Mouse (Mus musculus) lung, adult 2 months (tissue): ENCODE data around the gene Hoxb6. TPM values are rescaled to one million over a fixed set of nuclear protein-coding genes. Genes with fewer than 3 reads are reported as not detected.
A peak's percentile ranks its signal among the peaks of the same experiment; 100 is the strongest.

ENCODE experiments used
- DNase-seq: peaks from one replicate; pipeline ENCODE4 v3.0.0; 2022
- H3K4me1 ChIP-seq: fragments of 200-500 bp; 2 replicates; pipeline ENCODE4 v1.6.1; 2011; ENCODE audit warnings: low read length; ENCODE audit not compliant: control insufficient read depth, insufficient read depth
- H3K4me3 ChIP-seq: fragments of 200-500 bp; replicated peaks from 2 replicates; pipeline ENCODE3; 2011; ENCODE audit warnings: low read depth, mild to moderate bottlenecking, control low read depth, low read length; ENCODE audit errors: extremely low read depth
- CTCF ChIP-seq: fragments of 200-500 bp; IDR thresholded peaks from 2 replicates; pipeline ENCODE4 v1.5.1; 2011; ENCODE audit warnings: mild to moderate bottlenecking, low read length, control low read depth; ENCODE audit not compliant: insufficient read depth
- POLR2A ChIP-seq: fragments of 200-500 bp; IDR thresholded peaks from 2 replicates; pipeline ENCODE4 v1.6.1; 2011; ENCODE audit warnings: low read depth, mild to moderate bottlenecking, control low read depth, low read length, borderline replicate concordance; ENCODE audit errors: extremely low read depth
- WGBS: fragments of 180-500 bp; shearing (Covaris S2); methylation state at CpG from one replicate; pipeline ENCODE4 v1.1.7; 2018; 5-methylcytosine and 5-hydroxymethylcytosine counted together
- polyA plus RNA-seq: library from polyadenylated mRNA; depleted of rRNA; stranded (reverse); fragments of >200 nt; gene quantifications from 2 replicates; pipeline ENCODE4 v1.2.3, GENCODE M21; 2012

Hoxb6 gene
- polyA plus RNA-seq, 1 experiment = 8.2 TPM

GRCm38 (mm10) chr11:96315344-96315681 lies 23.0 kb downstream of the Hoxb6 start:
- no peak for DNase-seq
- 15% methylated on average over 5 of the region's 5 CpGs for WGBS
- H3K4me3 ChIP-seq = peak overlapping the region; percentile 64
- TF ChIP-seq CTCF (no peak), POLR2A (no peak; the same call in 1 of the 2 replicates)
- peaks cover 11% of the 10 kb centered on the region; the same call in 1 of the 2 replicates for H3K4me1 ChIP-seq

DNA sequence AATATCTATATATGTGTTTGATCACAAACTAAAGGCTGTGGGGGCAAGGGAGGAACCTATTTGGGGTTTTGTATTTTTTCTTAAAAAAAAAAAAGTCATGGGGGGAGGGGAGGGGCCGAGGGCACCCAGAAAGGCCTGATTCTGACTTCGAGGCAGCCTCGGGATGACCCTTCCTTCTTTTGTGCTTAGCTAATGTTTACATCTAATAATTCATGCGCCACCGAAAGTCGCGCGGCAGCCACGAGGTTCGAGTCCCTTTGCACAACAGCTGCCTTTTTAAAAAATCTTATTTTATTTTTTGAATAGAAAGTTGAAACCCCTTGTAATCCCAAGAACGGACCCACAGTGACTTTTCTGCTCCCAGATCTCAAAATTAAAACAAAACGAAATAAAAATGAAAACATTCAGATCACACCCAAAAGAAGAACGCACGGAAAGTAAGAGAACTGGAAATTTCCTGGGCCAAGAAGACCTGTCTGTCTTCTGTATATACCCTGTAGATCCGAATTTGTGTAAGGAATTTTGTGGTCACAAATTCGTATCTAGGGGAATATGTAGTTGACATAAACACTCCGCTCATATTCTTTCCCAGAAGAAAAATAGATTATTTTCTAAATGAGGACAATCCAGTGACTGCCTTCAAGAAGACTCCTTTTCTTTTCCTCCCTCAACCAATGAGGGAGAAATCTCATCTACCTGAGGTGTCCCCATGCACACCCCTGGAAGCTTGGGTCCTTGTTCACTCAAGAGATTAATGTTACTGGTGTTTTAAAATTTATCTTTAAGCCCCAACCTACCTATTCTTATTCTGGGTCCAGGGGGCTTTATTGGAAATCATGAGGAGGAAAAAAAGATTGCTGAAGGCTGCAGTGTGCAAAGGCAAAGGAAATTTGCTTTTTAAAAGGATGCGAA lies 24.7 kb downstream of the Hoxb6 start:
- TF ChIP-seq POLR2A (no peak), CTCF (no peak)
- H3K4me3 ChIP-seq = no peak overlapping the region
- DNase-seq = no peak
- peaks cover 6% of the 10 kb centered on the region; the same call in 1 of the 2 replicates for H3K4me1 ChIP-seq
- WGBS = 36% methylated on average over 18 of the region's 18 CpGs

DNA sequence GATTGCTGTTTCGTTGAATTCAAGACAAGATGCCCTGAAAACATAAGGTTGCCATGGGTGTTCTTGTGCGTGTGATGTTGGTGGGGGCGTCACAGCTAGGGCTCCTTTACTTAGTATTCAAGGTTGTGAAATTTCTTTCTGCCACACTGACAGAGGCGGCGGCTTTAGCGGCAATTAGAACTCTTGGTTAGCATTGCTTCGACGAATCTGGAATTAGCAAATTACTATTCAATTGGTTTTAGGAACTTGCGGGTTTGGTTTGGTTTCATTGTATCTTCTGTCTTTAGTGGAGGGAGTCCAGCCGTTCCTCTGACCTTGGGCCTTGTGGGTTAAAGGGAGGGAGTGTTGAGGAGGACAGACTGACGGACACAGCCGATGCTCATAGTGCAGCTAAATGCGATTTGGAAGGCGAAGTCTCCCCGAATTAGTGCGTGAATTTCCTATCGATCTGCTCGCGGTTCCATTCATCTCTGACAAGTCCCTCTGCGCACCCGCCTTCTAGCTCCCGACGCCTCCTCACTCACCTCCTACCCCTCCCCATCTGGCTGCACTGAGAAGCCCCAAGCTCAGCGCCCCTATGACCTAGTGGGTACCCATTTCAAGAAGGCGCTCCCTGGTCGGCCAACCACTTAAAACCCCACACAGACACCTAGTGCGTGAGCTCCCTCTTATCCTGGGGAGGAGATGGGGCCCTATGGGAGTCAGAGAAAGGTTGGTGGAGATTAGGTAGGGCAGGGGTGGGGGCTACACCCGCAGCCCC lies 25.5 kb downstream of the Hoxb6 start, which contains the start of gene Hoxb4:
Hoxb4 (plus strand) TSS at position 660 of the 760 bp plus-strand sequence.
- Histone ChIP-seq H3K4me3 (peak within 1 kb of the TSS; percentile 86), H3K4me1 (peaks cover 6% of the 10 kb centered on the region; the same call in 1 of the 2 replicates)
- 16% methylated on average over 28 of the region's 28 CpGs for whole genome bisulfite sequencing
- TF ChIP-seq POLR2A (no peak), CTCF (no peak)
- no peak for DNase-seq

DNA sequence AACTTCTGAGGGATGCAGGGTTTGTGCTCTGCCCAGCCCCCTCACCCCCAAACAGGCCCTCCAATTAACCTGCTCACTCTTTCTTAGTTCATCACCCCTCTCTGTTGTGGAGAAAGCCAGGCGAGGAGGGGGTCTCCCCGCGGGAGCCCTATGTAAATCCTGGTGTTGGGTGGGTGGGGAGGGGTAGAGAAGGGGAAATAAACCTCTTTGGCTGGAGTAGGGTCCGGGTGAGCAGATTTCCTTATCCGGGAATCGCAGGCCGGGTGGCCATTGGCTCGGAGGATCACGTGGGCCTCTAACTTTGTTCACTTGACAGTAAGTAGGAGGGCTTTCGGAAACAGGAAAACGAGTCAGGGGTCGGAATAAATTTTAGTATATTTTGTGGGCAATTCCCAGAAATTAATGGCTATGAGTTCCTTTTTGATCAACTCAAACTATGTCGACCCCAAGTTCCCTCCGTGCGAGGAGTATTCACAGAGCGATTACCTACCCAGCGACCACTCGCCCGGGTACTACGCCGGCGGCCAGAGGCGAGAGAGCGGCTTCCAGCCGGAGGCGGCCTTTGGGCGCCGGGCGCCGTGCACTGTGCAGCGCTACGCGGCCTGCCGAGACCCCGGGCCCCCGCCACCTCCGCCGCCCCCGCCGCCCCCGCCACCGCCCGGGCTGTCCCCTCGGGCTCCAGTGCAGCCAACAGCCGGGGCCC lies 26.2 kb downstream of the Hoxb6 start:
- WGBS = 2% methylated on average over 35 of the region's 45 CpGs
- peak overlapping the region; percentile 86 for H3K4me3 ChIP-seq
- H3K4me1 ChIP-seq = peaks cover 3% of the 10 kb centered on the region; the same call in 1 of the 2 replicates
- TF ChIP-seq CTCF = no peak
- TF ChIP-seq POLR2A = no peak
- peak; percentile 44 for DNase-seq

GRCm38 (mm10) chr11:96319071-96319902 lies 27.0 kb downstream of the Hoxb6 start:
- TF ChIP-seq POLR2A = no peak
- no peak for TF ChIP-seq CTCF

GRCm38 (mm10) chr11:96319910-96320309 lies 27.6 kb downstream of the Hoxb6 start:
- H3K4me3 ChIP-seq = peak overlapping the region; percentile 62
- H3K4me1 ChIP-seq = peaks cover 3% of the 10 kb centered on the region; the same call in 1 of the 2 replicates
- TF ChIP-seq CTCF = no peak
- no peak for TF ChIP-seq POLR2A
- WGBS = 3% methylated on average over 29 of the region's 29 CpGs
- no peak for DNase-seq

More at GRCm38 (mm10) chr11:96319071-96319902, 27.0 kb downstream of the Hoxb6 start:
- peaks cover 3% of the 10 kb centered on the region; the same call in 1 of the 2 replicates for H3K4me1 ChIP-seq
- peak overlapping the region; percentile 84 for H3K4me3 ChIP-seq
- 1% methylated on average over 25 of the region's 34 CpGs for WGBS
- DNase-seq = no peak

DNA sequence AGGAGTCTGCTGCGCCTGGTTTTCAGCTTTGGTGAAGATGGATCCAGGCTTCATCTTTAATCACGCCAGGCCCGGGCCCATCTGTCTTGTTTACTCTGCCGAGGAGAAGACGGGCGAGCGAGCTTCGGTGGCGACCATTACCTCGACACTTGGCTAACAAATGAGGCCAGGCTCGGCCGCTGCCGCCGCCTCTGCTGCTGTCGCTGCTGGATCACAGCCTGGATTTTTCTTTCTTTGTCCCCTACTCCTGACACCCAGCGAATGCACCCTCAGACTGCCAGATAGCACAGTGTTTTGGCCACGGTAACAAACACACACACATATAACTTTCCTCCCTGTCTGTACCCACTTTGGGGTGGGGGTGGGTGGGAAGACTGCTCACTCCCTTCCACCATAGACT lies 28.4 kb downstream of the Hoxb6 start:
- DNase-seq = no peak
- WGBS = 32% methylated on average over 17 of the region's 17 CpGs
- Histone ChIP-seq H3K4me3 (peak overlapping the region; percentile 9), H3K4me1 (peaks cover 2% of the 10 kb centered on the region; the same call in 1 of the 2 replicates)
- no peak for TF ChIP-seq POLR2A
- TF ChIP-seq CTCF = no peak

GRCm38 (mm10) chr11:96321846-96322245 lies 29.6 kb downstream of the Hoxb6 start:
- Histone ChIP-seq H3K4me1 (no peaks in the 10 kb centered on the region; the same call in 1 of the 2 replicates), H3K4me3 (no peak overlapping the region)
- TF ChIP-seq CTCF (no peak), POLR2A (no peak)
- DNase-seq = no peak
- 48% methylated on average over 5 of the region's 5 CpGs for WGBS

GRCm38 (mm10) chr11:96322738-96323137 lies 30.5 kb downstream of the Hoxb6 start:
- 60% methylated on average over 6 of the region's 6 CpGs for WGBS
- no peak overlapping the region for H3K4me3 ChIP-seq

More at GRCm38 (mm10) chr11:96322738-96323137, 30.5 kb downstream of the Hoxb6 start:
- DNase-seq = no peak
- no peaks in the 10 kb centered on the region; the same call in none of the 2 replicates for H3K4me1 ChIP-seq
- TF ChIP-seq CTCF (no peak), POLR2A (no peak)
